Mouse (Mus musculus): Measurements from ENCODE around the gene Mthfd1l.

- TF ChIP-seq EP300 (IDR thresholded peaks at IDR 0.05; ENCODE audit: low read depth) (no peak), CTCF (IDR thresholded peaks at IDR 0.05; ENCODE audit: low read depth) (no peak)
These were observed 681 bp upstream of the Mthfd1l start for GRCm38 (mm10) chr10:3972237-3972636.
